Mouse (Mus musculus) cerebellum, adult 2 months (tissue): ENCODE results near the gene Vdac2. TPM values are rescaled to one million over a fixed set of nuclear protein-coding genes. Genes with fewer than 3 reads are reported as not detected.

Experiments
- DNase-seq, 2 experiments: peaks; one replicate each; pipeline ENCODE4 v3.0.0; 2021
- H3K27ac ChIP-seq: fragments of 200-500 bp; 2 replicates; pipeline ENCODE4 v1.5.1; 2012; ENCODE audit warnings: low read length, control low read depth, inconsistent platforms; ENCODE audit not compliant: insufficient read depth
- H3K27me3 ChIP-seq: fragments of 200-500 bp; 2 replicates; pipeline ENCODE4 v1.6.1; 2012; ENCODE audit warnings: inconsistent platforms, mild to moderate bottlenecking, low read length, moderate library complexity; ENCODE audit not compliant: control insufficient read depth, insufficient read depth
- H3K4me1 ChIP-seq: fragments of 200-500 bp; 2 replicates; pipeline ENCODE4 v1.6.1; 2011; ENCODE audit warnings: low read length; ENCODE audit not compliant: control insufficient read depth, insufficient read depth
- H3K4me3 ChIP-seq: fragments of 200-500 bp; replicated peaks from 2 replicates; pipeline ENCODE3; 2011; ENCODE audit warnings: mild to moderate bottlenecking, low read depth, low read length, control low read depth; ENCODE audit not compliant: insufficient read depth
- CTCF ChIP-seq: fragments of 200-500 bp; IDR thresholded peaks from 2 replicates; pipeline ENCODE4 v1.5.1; 2011; ENCODE audit warnings: low read depth, mild to moderate bottlenecking, control low read depth, low read length, moderate library complexity, borderline replicate concordance; ENCODE audit not compliant: insufficient read depth
- POLR2A ChIP-seq: fragments of 200-500 bp; IDR thresholded peaks from 2 replicates; pipeline ENCODE4 v1.6.1; 2011; ENCODE audit warnings: low read length, control low read depth, borderline replicate concordance; ENCODE audit not compliant: insufficient read depth
- WGBS: fragments of 180-500 bp; shearing (Covaris S2); methylation state at CpG from one replicate; pipeline ENCODE4 v1.1.7; 2018; 5-methylcytosine and 5-hydroxymethylcytosine counted together
- polyA plus RNA-seq: library from polyadenylated mRNA; depleted of rRNA; stranded (reverse); fragments of >200 nt; gene quantifications from 2 replicates; pipeline ENCODE4 v1.2.3, GENCODE M21; 2012; rRNA removed

Gene Vdac2
- polyA plus RNA-seq: 247 and 258 TPM in 2 replicates

DNA sequence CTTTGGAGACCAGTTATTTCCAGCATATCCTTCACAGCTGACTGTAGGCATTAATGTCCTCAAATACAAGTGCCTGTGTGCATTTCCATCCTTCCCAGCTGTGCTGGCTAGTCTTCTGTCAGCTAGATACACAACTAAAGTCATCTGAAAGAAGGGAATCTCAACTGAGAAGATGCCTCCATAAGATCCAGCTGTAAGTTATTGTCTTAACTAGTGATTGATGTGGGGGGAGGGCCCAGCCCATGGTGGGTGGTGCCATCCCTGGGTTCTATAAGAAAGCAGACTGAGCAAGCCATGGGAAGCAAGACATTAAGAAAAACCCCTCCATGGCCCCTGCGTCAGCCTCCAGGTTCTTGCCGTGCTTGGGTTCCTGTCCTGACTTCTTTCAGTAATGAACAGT, at the start of gene Vdac2:
Vdac2 (plus strand) TSS at position 301 of the 400 bp plus-strand sequence.
- Histone ChIP-seq H3K4me3 (no peak within 1 kb of the TSS), H3K27ac (no peak within 1 kb of the TSS), H3K4me1 (peaks cover 4% of the 10 kb centered on the region; the same call in 1 of the 2 replicates), H3K27me3 (no peaks in the 10 kb centered on the region)
- no peak for DNase-seq
- TF ChIP-seq CTCF (no peak), POLR2A (no peak)
- 96% methylated on average over 2 of the region's 2 CpGs for WGBS

DNA sequence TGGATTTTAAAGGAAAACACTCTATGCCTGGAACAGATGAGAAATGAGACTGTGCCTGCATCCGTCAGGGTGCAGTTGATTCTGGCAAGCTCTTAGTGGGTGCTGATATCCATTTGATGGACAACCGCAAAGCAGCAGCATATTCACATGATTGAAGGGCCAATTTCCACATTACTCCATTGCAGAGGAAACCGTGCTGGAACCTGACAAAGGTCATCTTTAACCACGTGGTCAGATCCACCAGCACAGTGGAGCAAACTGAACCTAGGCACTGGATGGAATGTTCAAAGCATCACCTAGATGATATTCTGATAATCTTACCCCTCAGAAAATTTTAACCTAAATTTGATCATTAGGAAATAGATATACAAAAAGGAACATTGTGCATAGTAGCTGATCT, 48.8 kb upstream of the Vdac2 start:
- TF ChIP-seq POLR2A: no peak
- DNase-seq: no peak
- H3K27ac ChIP-seq: no peak overlapping the region
- H3K4me1 ChIP-seq: no peaks in the 10 kb centered on the region; the same call in 1 of the 2 replicates
- H3K27me3 ChIP-seq: no peaks in the 10 kb centered on the region
- no peak overlapping the region for H3K4me3 ChIP-seq
- 79% methylated on average over 4 of the region's 4 CpGs for WGBS

DNA sequence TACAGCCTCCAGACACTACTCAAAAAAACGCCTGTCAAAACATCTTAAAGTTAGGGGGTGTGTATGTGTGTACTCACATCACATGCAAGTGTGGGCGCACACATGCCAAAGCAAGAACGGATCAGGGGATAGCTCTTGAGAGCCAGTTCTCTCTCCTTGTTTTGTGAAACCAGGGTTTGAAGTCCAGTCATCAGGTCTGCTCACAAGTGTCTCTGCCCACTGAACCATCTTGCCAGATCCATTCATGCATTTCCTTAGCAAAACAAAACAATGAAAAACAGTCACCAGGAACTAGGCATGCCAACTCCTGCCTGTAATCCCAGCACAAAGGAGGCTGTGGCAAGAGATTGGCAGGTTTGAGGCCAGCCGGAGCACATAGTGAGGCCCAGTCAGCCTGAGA, 38.5 kb upstream of the Vdac2 start:
- Histone ChIP-seq H3K27ac (no peak overlapping the region), H3K4me3 (no peak overlapping the region), H3K27me3 (no peaks in the 10 kb centered on the region), H3K4me1 (no peaks in the 10 kb centered on the region)
- no peak for DNase-seq
- WGBS: 69% methylated on average over 4 of the region's 4 CpGs
- no peak for TF ChIP-seq CTCF
- TF ChIP-seq POLR2A: no peak

DNA sequence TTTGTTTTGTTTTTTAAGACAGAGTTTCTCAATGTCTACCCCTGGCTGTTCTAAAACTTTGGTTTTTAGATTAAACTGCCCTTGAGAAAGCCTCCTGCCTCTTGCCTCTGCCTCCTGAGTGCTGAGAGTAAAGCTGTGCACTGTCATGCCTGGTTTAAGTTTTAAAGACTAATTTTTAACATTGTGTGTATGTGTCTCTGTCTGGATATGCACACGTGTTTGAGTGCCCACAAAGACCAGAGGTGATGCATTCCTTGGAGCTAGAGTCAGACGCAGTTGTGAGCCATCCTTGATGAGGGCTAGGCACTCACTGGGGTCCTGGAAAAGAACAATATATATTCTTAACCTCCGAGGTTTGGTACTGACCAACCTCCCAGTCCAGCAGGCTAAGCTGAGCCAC, 37.7 kb upstream of the Vdac2 start:
- H3K4me1 ChIP-seq: no peaks in the 10 kb centered on the region
- H3K27me3 ChIP-seq: no peaks in the 10 kb centered on the region
- TF ChIP-seq POLR2A (no peak), CTCF (no peak)

DNA sequence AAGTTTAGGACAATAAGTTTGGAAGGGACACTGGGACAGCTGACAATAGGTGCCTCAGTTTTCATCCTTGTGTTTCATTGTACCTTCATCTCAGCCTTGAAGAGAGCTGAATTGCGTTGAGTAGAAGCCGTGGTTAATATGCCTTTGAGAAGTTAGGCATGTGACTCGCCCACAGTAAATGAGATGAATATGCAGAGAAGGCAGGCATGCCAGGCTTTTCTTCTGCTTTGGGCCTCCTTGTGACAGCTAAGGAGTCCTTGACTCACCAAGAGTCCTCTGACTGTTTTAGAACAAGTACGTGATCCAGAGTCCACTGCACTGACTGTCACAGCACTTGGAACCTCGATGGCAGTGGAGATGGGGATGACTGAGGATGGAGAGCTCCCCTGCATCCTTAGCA, 36.9 kb upstream of the Vdac2 start:
- Histone ChIP-seq H3K4me1 (no peaks in the 10 kb centered on the region), H3K4me3 (no peak overlapping the region), H3K27ac (no peak overlapping the region), H3K27me3 (no peaks in the 10 kb centered on the region)
- DNase-seq: no peak
- no peak for TF ChIP-seq CTCF
- no peak for TF ChIP-seq POLR2A
- WGBS: 90% methylated on average over 5 of the region's 5 CpGs

More for the DNA sequence above, 37.7 kb upstream of the Vdac2 start:
- WGBS: 79% methylated on average over 3 of the region's 3 CpGs
- no peak overlapping the region for H3K27ac ChIP-seq
- no peak for DNase-seq
- no peak overlapping the region for H3K4me3 ChIP-seq

DNA sequence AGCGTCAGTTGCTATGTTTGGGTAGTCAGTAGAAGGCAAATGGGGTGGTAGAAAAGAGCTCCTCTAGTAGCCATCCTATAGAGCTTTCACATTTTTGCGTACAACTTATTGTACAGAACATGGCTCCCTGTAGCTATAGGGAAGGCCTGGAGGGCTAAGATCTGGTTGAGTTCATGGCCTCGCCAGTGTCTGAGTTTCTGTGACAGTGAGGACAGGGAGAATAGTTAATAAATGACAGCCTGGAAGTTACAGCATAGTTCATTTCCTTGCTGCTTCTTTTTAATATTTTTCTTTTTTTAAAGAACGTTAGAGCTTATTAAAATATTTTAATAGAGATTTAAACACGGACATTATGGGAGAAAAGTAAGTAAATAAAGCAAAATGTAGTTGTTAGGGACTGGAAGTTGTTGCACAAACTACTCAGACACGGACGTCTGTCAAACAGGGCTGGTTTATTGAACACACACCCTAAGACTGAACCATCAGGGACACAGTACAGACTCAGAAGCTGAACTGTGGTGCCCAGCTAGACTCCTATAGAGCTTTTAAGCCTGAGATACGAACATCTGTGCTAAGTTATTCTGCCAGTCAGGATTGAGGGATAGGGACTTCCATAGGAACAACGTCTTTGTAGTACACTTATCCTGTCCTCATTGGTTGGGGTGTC, 34.3 kb upstream of the Vdac2 start:
- DNase-seq: no peak
- 89% methylated on average over 9 of the region's 9 CpGs for WGBS
- H3K27me3 ChIP-seq: no peaks in the 10 kb centered on the region
- H3K4me3 ChIP-seq: no peak overlapping the region
- no peak overlapping the region for H3K27ac ChIP-seq
- no peaks in the 10 kb centered on the region for H3K4me1 ChIP-seq
- no peak for TF ChIP-seq POLR2A
- no peak for TF ChIP-seq CTCF

DNA sequence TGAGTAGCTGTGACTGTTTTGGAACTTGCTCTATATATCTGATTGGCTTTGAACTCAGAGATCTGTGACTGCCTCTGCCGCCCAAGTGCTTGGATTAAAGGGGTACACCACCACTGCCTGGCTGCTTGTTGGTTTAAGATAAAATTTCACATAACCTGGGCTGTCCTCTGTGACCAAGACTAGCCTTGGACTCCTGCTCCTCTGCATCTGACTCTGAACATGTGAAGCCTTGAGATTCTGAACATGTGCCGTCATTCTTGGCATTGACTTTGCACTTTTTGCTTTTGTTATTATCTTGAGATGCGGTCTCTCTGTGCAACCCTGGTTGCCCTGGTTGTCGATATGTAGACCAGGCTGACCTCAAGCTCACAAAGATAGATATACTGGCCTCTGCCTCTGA, 33.3 kb upstream of the Vdac2 start:
- H3K4me1 ChIP-seq: no peaks in the 10 kb centered on the region
- H3K27me3 ChIP-seq: no peaks in the 10 kb centered on the region
- TF ChIP-seq CTCF (no peak), POLR2A (no peak)
- no peak overlapping the region for H3K27ac ChIP-seq
- DNase-seq: no peak
- 86% methylated on average over 4 of the region's 4 CpGs for WGBS
- no peak overlapping the region for H3K4me3 ChIP-seq

DNA sequence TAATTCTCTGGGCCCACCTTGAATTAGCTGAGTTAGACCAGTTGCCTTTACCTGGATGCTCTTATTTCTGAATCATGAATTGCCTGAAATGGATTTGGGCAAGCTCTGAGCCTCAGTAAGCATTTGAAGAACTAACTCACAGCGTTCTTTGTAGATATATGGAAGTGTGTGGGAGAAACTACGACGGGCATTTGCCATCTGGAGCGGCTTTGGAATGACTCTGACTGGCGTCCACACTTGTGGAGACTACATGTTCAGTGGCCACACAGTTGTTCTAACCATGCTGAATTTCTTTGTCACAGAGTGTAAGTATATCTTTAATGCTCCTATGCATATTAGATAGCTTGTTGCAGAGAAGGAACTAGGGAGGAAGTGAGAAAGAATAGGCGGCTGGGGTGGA, 32.8 kb upstream of the Vdac2 start:
- no peak overlapping the region for H3K4me3 ChIP-seq
- WGBS: 93% methylated on average over 6 of the region's 6 CpGs
- no peak for TF ChIP-seq POLR2A
- no peak for TF ChIP-seq CTCF
- no peaks in the 10 kb centered on the region for H3K4me1 ChIP-seq
- no peak for DNase-seq
- no peak overlapping the region for H3K27ac ChIP-seq
- H3K27me3 ChIP-seq: no peaks in the 10 kb centered on the region
